Mouse (Mus musculus) embryonic fibroblast, embryonic 13.5 days (primary cell): ENCODE results near the gene Zfp213. TPM values are rescaled to one million over a fixed set of nuclear protein-coding genes. Genes with fewer than 3 reads are reported as not detected.
A peak's percentile ranks its signal among the peaks of the same experiment; 100 is the strongest.

Experiments
- H3K27ac ChIP-seq: 2 replicates; pipeline ENCODE4 v1.5.1; 2012; ENCODE audit warnings: low read length, control low read depth, inconsistent platforms; ENCODE audit not compliant: insufficient read depth
- H3K4me1 ChIP-seq: 2 replicates; pipeline ENCODE4 v1.6.1; 2011; ENCODE audit warnings: low read length; ENCODE audit not compliant: control insufficient read depth, insufficient read depth
- H3K4me3 ChIP-seq: 2 replicates; pipeline ENCODE4 v1.5.1; 2011; ENCODE audit warnings: mild to moderate bottlenecking, control low read depth, low read length; ENCODE audit not compliant: insufficient read depth
- CTCF ChIP-seq: IDR thresholded peaks from 2 replicates; pipeline ENCODE4 v1.5.1; 2011; ENCODE audit warnings: mild to moderate bottlenecking, control low read depth, low read length, moderate library complexity, borderline replicate concordance; ENCODE audit not compliant: insufficient read depth
- POLR2A ChIP-seq: IDR thresholded peaks from 2 replicates; pipeline ENCODE4 v1.6.1; 2011; ENCODE audit warnings: low read depth, mild to moderate bottlenecking, control low read depth, low read length, moderate library complexity
- polyA plus RNA-seq: library from polyadenylated mRNA; stranded (reverse); fragments of >200 nt; gene quantifications from 2 replicates; pipeline ENCODE4 v1.2.4, GENCODE M21; 2011; ENCODE audit warnings: low read depth; ENCODE audit not compliant: missing spikeins, insufficient read length

Zfp213 gene
- polyA plus RNA-seq = 6.5 TPM in 2 replicates

- TF ChIP-seq POLR2A (peak; percentile 80; the same call in 1 of the 2 replicates), CTCF (no peak)
Observed at GRCm38 (mm10) chr17:23563595-23564367, at the start of gene Zfp213. Zfp213 (minus strand) TSS chr17:23564238.

GRCm38 (mm10) chr17:23610361-23610800, 46.3 kb upstream of the Zfp213 start:
- TF ChIP-seq POLR2A = no peak
- TF ChIP-seq CTCF = peak; percentile 95
- no peak overlapping the region for H3K27ac ChIP-seq
- no peak overlapping the region for H3K4me3 ChIP-seq
- no peaks in the 10 kb centered on the region for H3K4me1 ChIP-seq

More at GRCm38 (mm10) chr17:23563595-23564367, at the start of gene Zfp213:
- Histone ChIP-seq H3K27ac (peak within 1 kb of the TSS; percentile 79), H3K4me3 (peak within 1 kb of the TSS; percentile 96), H3K4me1 (peaks cover 4% of the 10 kb centered on the region; the same call in 1 of the 2 replicates)

GRCm38 (mm10) chr17:23609612-23610011, 45.6 kb upstream of the Zfp213 start:
- no peak overlapping the region for H3K4me3 ChIP-seq
- H3K4me1 ChIP-seq = no peaks in the 10 kb centered on the region
- TF ChIP-seq POLR2A (no peak), CTCF (no peak)
- H3K27ac ChIP-seq = no peak overlapping the region

- TF ChIP-seq CTCF (no peak), POLR2A (no peak)
- no peak overlapping the region for H3K4me3 ChIP-seq
- no peak overlapping the region for H3K27ac ChIP-seq
- no peaks in the 10 kb centered on the region for H3K4me1 ChIP-seq
Observed at GRCm38 (mm10) chr17:23605220-23605619, 41.2 kb upstream of the Zfp213 start.

GRCm38 (mm10) chr17:23604394-23604793, 40.4 kb upstream of the Zfp213 start:
- no peak overlapping the region for H3K27ac ChIP-seq
- H3K4me1 ChIP-seq = no peaks in the 10 kb centered on the region
- TF ChIP-seq POLR2A (no peak), CTCF (no peak)
- H3K4me3 ChIP-seq = no peak overlapping the region

GRCm38 (mm10) chr17:23603542-23603941, 39.5 kb upstream of the Zfp213 start:
- no peak overlapping the region for H3K27ac ChIP-seq
- no peak overlapping the region for H3K4me3 ChIP-seq
- TF ChIP-seq POLR2A (no peak), CTCF (no peak)
- H3K4me1 ChIP-seq = no peaks in the 10 kb centered on the region

- no peak overlapping the region for H3K4me3 ChIP-seq
- no peaks in the 10 kb centered on the region for H3K4me1 ChIP-seq
- H3K27ac ChIP-seq = no peak overlapping the region
- no peak for TF ChIP-seq POLR2A
- TF ChIP-seq CTCF = no peak
Observed at GRCm38 (mm10) chr17:23603077-23603476, 39.0 kb upstream of the Zfp213 start.

- Histone ChIP-seq H3K4me3 (no peak overlapping the region), H3K4me1 (no peaks in the 10 kb centered on the region), H3K27ac (no peak overlapping the region)
- TF ChIP-seq CTCF = no peak
- no peak for TF ChIP-seq POLR2A
Observed at GRCm38 (mm10) chr17:23601836-23602585, 38.0 kb upstream of the Zfp213 start.

GRCm38 (mm10) chr17:23600641-23601622, 36.9 kb upstream of the Zfp213 start, which contains the start of gene Zscan10:
Zscan10 (plus strand) TSS chr17:23600856.
- no peak within 1 kb of the TSS for H3K4me3 ChIP-seq
- no peaks in the 10 kb centered on the region for H3K4me1 ChIP-seq
- no peak within 1 kb of the TSS for H3K27ac ChIP-seq
- TF ChIP-seq POLR2A (no peak), CTCF (no peak)
